Mouse (Mus musculus) neural tube, embryonic 14.5 days (tissue): ENCODE measurements around the gene Ermap. TPM values are rescaled to one million over a fixed set of nuclear protein-coding genes. Genes with fewer than 3 reads are reported as not detected.

Source experiments
- microRNA counts: library from miRNA; unstranded; fragments of <30 nt; microRNA quantifications from one replicate; lab custom pipeline; 2016
- microRNA-seq: library from miRNA; unstranded; fragments of <30 nt; microRNA quantifications from one replicate; pipeline ENCODE4, GENCODE M21; 2016
- polyA plus RNA-seq: library from polyadenylated mRNA; unstranded; fragments of >200 nt; fragmentation: Nextera tagmentation; extraction: Ambion mirVana; gene quantifications from 2 replicates; pipeline ENCODE4 v1.2.1, GENCODE M21; 2014

Ermap gene
- polyA plus RNA-seq, 1 experiment from 2014 or later, result 1.2 TPM

MicroRNAs within 50 kb of the gene (microRNA counts, 519-probe panel; counts per million panel counts)
- not detected for microRNA mmu-miR-1957 (lab: Ali Mortazavi, UCI)

Small RNA genes lying within 50 kb of the gene (microRNA-seq; reads per million reads assigned to microRNA genes)
- not detected for gene Mir1957a

Other genes starting within 250 kb of the Ermap start
- not detected in 2 replicates for gene Lao1, start 228.4 kb downstream of the Ermap start, polyA plus RNA-seq
- gene Slc2a1, start 81.3 kb downstream of the Ermap start, polyA plus RNA-seq, result 61.8 and 83.3 TPM in 2 replicates
- gene Zfp691, start 15.8 kb downstream of the Ermap start, polyA plus RNA-seq, result 6.1 TPM in 2 replicates
- gene Svbp, start 5.3 kb upstream of the Ermap start, polyA plus RNA-seq, result 230 and 254 TPM in 2 replicates
- 0.78 TPM in 1 of 2 replicates, not detected in the other for gene Tmem269, start 28.2 kb upstream of the Ermap start, polyA plus RNA-seq
- gene AU022252, start 42.7 kb upstream of the Ermap start, polyA plus RNA-seq, result 19.2 and 30.1 TPM in 2 replicates
- gene P3h1, start 42.9 kb upstream of the Ermap start, polyA plus RNA-seq, result 9.1 and 15.3 TPM in 2 replicates
- gene Cldn19, start 65.4 kb upstream of the Ermap start, polyA plus RNA-seq, result 0.75 and 0.79 TPM in 2 replicates
- gene Ybx1, start 104.6 kb upstream of the Ermap start, polyA plus RNA-seq, result 976 and 994 TPM in 2 replicates
- 48.0 and 49.7 TPM in 2 replicates for gene Ppih, start 130.5 kb upstream of the Ermap start, polyA plus RNA-seq
- gene Ccdc30, start 225.5 kb upstream of the Ermap start, polyA plus RNA-seq, result 24.9 and 26.6 TPM in 2 replicates
- gene Ppcs, start 232.4 kb upstream of the Ermap start, polyA plus RNA-seq, result 22.4 and 27.6 TPM in 2 replicates
- gene Zmynd12, start 232.8 kb upstream of the Ermap start, polyA plus RNA-seq, result 0.32 TPM in 1 of 2 replicates, not detected in the other